Mouse (Mus musculus) urinary bladder, adult 2 months (tissue): ENCODE measurements around the gene Gm37240. TPM values are rescaled to one million over a fixed set of nuclear protein-coding genes. Genes with fewer than 3 reads are reported as not detected.

Experiments
- DNase-seq: peaks from one replicate; pipeline ENCODE4 v3.0.0; 2022; ENCODE audit warnings: low spot score
- polyA plus RNA-seq: library from polyadenylated mRNA; depleted of rRNA; stranded (reverse); fragments of >200 nt; gene quantifications from 2 replicates; pipeline ENCODE4 v1.2.3, GENCODE M21; 2012

Gm37240 gene
- polyA plus RNA-seq, 1 experiment = 1.5 TPM

- no peak for DNase-seq
Measured at GRCm38 (mm10) chr3:85188364-85188763, 699.0 kb downstream of the Gm37240 start.

GRCm38 (mm10) chr3:85186661-85187076 is 700.6 kb downstream of the Gm37240 start:
- no peak for DNase-seq

GRCm38 (mm10) chr3:85185827-85186226 is 701.5 kb downstream of the Gm37240 start:
- DNase-seq = no peak

GRCm38 (mm10) chr3:85184916-85185315 is 702.4 kb downstream of the Gm37240 start:
- DNase-seq = no peak

GRCm38 (mm10) chr3:85184151-85184550 is 703.2 kb downstream of the Gm37240 start:
- no peak for DNase-seq

GRCm38 (mm10) chr3:85176736-85177135 is 710.6 kb downstream of the Gm37240 start:
- DNase-seq = no peak

- DNase-seq = no peak
Measured at GRCm38 (mm10) chr3:85174542-85175469, 712.5 kb downstream of the Gm37240 start.

GRCm38 (mm10) chr3:85173441-85174071 is 713.8 kb downstream of the Gm37240 start:
- DNase-seq = no peak

GRCm38 (mm10) chr3:85172532-85172931 is 714.8 kb downstream of the Gm37240 start:
- no peak for DNase-seq

GRCm38 (mm10) chr3:85172096-85172495 is 715.2 kb downstream of the Gm37240 start:
- DNase-seq = no peak

- DNase-seq = no peak
Measured at GRCm38 (mm10) chr3:85168816-85169215, 718.5 kb downstream of the Gm37240 start.

- DNase-seq = no peak
Measured at GRCm38 (mm10) chr3:85164931-85165330, 722.4 kb downstream of the Gm37240 start.

- DNase-seq = no peak
Measured at GRCm38 (mm10) chr3:85163396-85163795, 723.9 kb downstream of the Gm37240 start.

GRCm38 (mm10) chr3:85162430-85162829 is 724.9 kb downstream of the Gm37240 start:
- DNase-seq = no peak

- no peak for DNase-seq
Measured at GRCm38 (mm10) chr3:85160816-85161215, 726.5 kb downstream of the Gm37240 start.

GRCm38 (mm10) chr3:85159631-85160030 is 727.7 kb downstream of the Gm37240 start:
- no peak for DNase-seq

GRCm38 (mm10) chr3:85148816-85149215 is 738.5 kb downstream of the Gm37240 start:
- DNase-seq = no peak

GRCm38 (mm10) chr3:85148038-85148550 is 739.2 kb downstream of the Gm37240 start:
- no peak for DNase-seq

GRCm38 (mm10) chr3:85145568-85145967 is 741.8 kb downstream of the Gm37240 start:
- DNase-seq = no peak

- DNase-seq = no peak
Measured at GRCm38 (mm10) chr3:85145076-85145475, 742.2 kb downstream of the Gm37240 start.

- DNase-seq = no peak
Measured at GRCm38 (mm10) chr3:85144425-85144824, 742.9 kb downstream of the Gm37240 start.

- DNase-seq = no peak
Measured at GRCm38 (mm10) chr3:85140488-85140887, 746.8 kb downstream of the Gm37240 start.

GRCm38 (mm10) chr3:85138407-85138806 is 748.9 kb downstream of the Gm37240 start:
- DNase-seq = no peak
